Mouse (Mus musculus): ENCODE measurements at regions not wholly inside any gene's neighbourhood (a gene's known extent, or its start where the extent isn't known, plus 50 kb on each side); places are given as distances from the start of the nearest gene placed in this dataset.

- H3K4me3 ChIP-seq (replicated peaks in 1 of 3; ENCODE audit: low read depth in 2 of 3, low read length in 2 of 3, poor library complexity in 1 of 3) = no peak overlapping the region
- H3K27ac ChIP-seq (ENCODE audit: insufficient read depth, low read depth) = no peak overlapping the region
- no peaks in the 10 kb centered on the region for H3K79me2 ChIP-seq (replicated peaks; ENCODE audit: control insufficient read depth, extremely low read depth, insufficient read depth, poor library complexity, severe bottlenecking)
- peaks cover 3 to 12% of the 10 kb centered on the region in 2 experiments; a peak in 3 of 4 replicates for H3K4me1 ChIP-seq (ENCODE audit: control insufficient read depth in 1 of 2, insufficient read depth in 2 of 2)
- H3K4me2 ChIP-seq (ENCODE audit: insufficient read depth, low read depth, poor library complexity, severe bottlenecking) = no peak overlapping the region
- DNase-seq (ENCODE audit: extremely low read depth) = no peak
- TF ChIP-seq ZKSCAN1 (IDR thresholded peaks at IDR 0.05; ENCODE audit: borderline replicate concordance, low read depth, low read length) (no peak), EP300 (IDR thresholded peaks at IDR 0.05; ENCODE audit: low read length) (no peak), GABPA (IDR thresholded peaks at IDR 0.05; ENCODE audit: insufficient replicate concordance, low read depth, low read length) (no peak), PAX5 (IDR thresholded peaks at IDR 0.05; ENCODE audit: low read length) (no peak)
- peaks cover 1% of the 10 kb centered on the region for H3K27me3 ChIP-seq (replicated peaks)
- dilution Hi-C loops (cut with MboI; ENCODE audit: extremely low pct_ligation_motif_present, extremely low pct_unique_long_range_greater_than_20kb, low sequenced_read_pairs) (no loop called here), in situ Hi-C loops (cut with MboI; ENCODE audit: low pct_ligation_motif_present, low pct_unique_long_range_greater_than_20kb, low sequenced_read_pairs) (no loop called here)
- no peaks in the 10 kb centered on the region for H3K9me3 ChIP-seq (replicated peaks; ENCODE audit: low read length)
- no peak overlapping the region for H3K9ac ChIP-seq (ENCODE audit: insufficient read depth, low read depth)
- no peaks in the 10 kb centered on the region for H3K36me3 ChIP-seq (replicated peaks in 1 of 2; ENCODE audit: control insufficient read depth in 1 of 2, insufficient read depth in 1 of 2, low read length in 1 of 2)
Observed at GRCm38 (mm10) chr5:33511529-33512252, 77.9 kb upstream of the Nkx1-1 start.

- H3K4me2 ChIP-seq (ENCODE audit: insufficient read depth, low read depth, poor library complexity, severe bottlenecking) = no peak overlapping the region
- H3K27ac ChIP-seq (ENCODE audit: insufficient read depth, low read depth) = no peak overlapping the region
- no peak overlapping the region for H3K4me3 ChIP-seq (replicated peaks in 1 of 3; ENCODE audit: low read depth in 2 of 3, low read length in 2 of 3, poor library complexity in 1 of 3)
- DNase-seq (ENCODE audit: extremely low read depth) = no peak
- H3K9me3 ChIP-seq (replicated peaks; ENCODE audit: low read length) = no peaks in the 10 kb centered on the region
- in situ Hi-C loops (cut with MboI; ENCODE audit: low pct_ligation_motif_present, low pct_unique_long_range_greater_than_20kb, low sequenced_read_pairs) = no loop called here
- 0 out of 4 replicates have a peak, but pooled peaks cover 2 to 4% of the 10 kb centered on the region in 2 experiments for H3K4me1 ChIP-seq (ENCODE audit: control insufficient read depth in 1 of 2, insufficient read depth in 2 of 2)
- no peaks in the 10 kb centered on the region for H3K36me3 ChIP-seq (replicated peaks in 1 of 2; ENCODE audit: control insufficient read depth in 1 of 2, insufficient read depth in 1 of 2, low read length in 1 of 2)
- no peaks in the 10 kb centered on the region for H3K79me2 ChIP-seq (replicated peaks; ENCODE audit: control insufficient read depth, extremely low read depth, insufficient read depth, poor library complexity, severe bottlenecking)
- TF ChIP-seq SIN3A (IDR thresholded peaks at IDR 0.05; ENCODE audit: low read length) (no peak), CTCF (conservative IDR thresholded peaks at IDR 0.05 in 1 of 2, IDR thresholded peaks at IDR 0.05 in 1 of 2; ENCODE audit: low read depth in 2 of 2, low read length in 2 of 2) (no peak), USF1 (IDR thresholded peaks at IDR 0.05; ENCODE audit: low read depth, low read length) (no peak), RAD21 (IDR thresholded peaks at IDR 0.05; ENCODE audit: low read depth, low read length) (no peak), ZNF384 (IDR thresholded peaks at IDR 0.05; ENCODE audit: low read depth, low read length) (no peak), NELFE (IDR thresholded peaks at IDR 0.05; ENCODE audit: low read depth, low read length) (no peak)
- dilution Hi-C loops (cut with MboI; ENCODE audit: extremely low pct_ligation_motif_present, extremely low pct_unique_long_range_greater_than_20kb, low sequenced_read_pairs) = no loop called here
- peaks cover 1% of the 10 kb centered on the region for H3K27me3 ChIP-seq (replicated peaks)
- H3K9ac ChIP-seq (ENCODE audit: insufficient read depth, low read depth) = no peak overlapping the region
Observed at GRCm38 (mm10) chr5:33505786-33506185, 72.0 kb upstream of the Nkx1-1 start.

GRCm38 (mm10) chr5:33501735-33502495 lies 68.1 kb upstream of the Nkx1-1 start:
- peaks cover 8% of the 10 kb centered on the region for H3K27me3 ChIP-seq (replicated peaks)
- dilution Hi-C loops (cut with MboI; ENCODE audit: extremely low pct_ligation_motif_present, extremely low pct_unique_long_range_greater_than_20kb, low sequenced_read_pairs) = no loop called here

More at GRCm38 (mm10) chr5:33501735-33502495, 68.1 kb upstream of the Nkx1-1 start:
- no peak overlapping the region for H3K27ac ChIP-seq (ENCODE audit: insufficient read depth, low read depth)
- no peaks in the 10 kb centered on the region for H3K9me3 ChIP-seq (replicated peaks; ENCODE audit: low read length)
- no peak overlapping the region for H3K4me2 ChIP-seq (ENCODE audit: insufficient read depth, low read depth, poor library complexity, severe bottlenecking)
- H3K4me1 ChIP-seq (ENCODE audit: control insufficient read depth in 1 of 2, insufficient read depth in 2 of 2) = peaks cover 2 to 4% of the 10 kb centered on the region in 2 experiments; a peak in 1 of 4 replicates
- TF ChIP-seq POLR2A (IDR thresholded peaks at IDR 0.05; ENCODE audit: low read depth, low read length) = no peak
- TF ChIP-seq USF1 (IDR thresholded peaks at IDR 0.05; ENCODE audit: low read depth, low read length) = no peak
- no peak for TF ChIP-seq NELFE (IDR thresholded peaks at IDR 0.05; ENCODE audit: low read depth, low read length)
- TF ChIP-seq RCOR1 (conservative IDR thresholded peaks at IDR 0.05; ENCODE audit: low read depth, low read length) = no peak
- no peak for TF ChIP-seq UBTF (IDR thresholded peaks at IDR 0.05; ENCODE audit: low read depth, low read length)
- no peak for TF ChIP-seq TBP (conservative IDR thresholded peaks at IDR 0.05; ENCODE audit: low read depth, low read length)
- TF ChIP-seq EP300 (IDR thresholded peaks at IDR 0.05; ENCODE audit: low read length) = no peak
- no peak for TF ChIP-seq POLR2AphosphoS2 (IDR thresholded peaks at IDR 0.05; ENCODE audit: low read depth, low read length)
- no peak for DNase-seq (ENCODE audit: extremely low read depth)
- in situ Hi-C loops (cut with MboI; ENCODE audit: low pct_ligation_motif_present, low pct_unique_long_range_greater_than_20kb, low sequenced_read_pairs) = no loop called here
- no peaks in the 10 kb centered on the region for H3K79me2 ChIP-seq (replicated peaks; ENCODE audit: control insufficient read depth, extremely low read depth, insufficient read depth, poor library complexity, severe bottlenecking)
- H3K9ac ChIP-seq (ENCODE audit: insufficient read depth, low read depth) = no peak overlapping the region
- H3K4me3 ChIP-seq (replicated peaks in 1 of 3; ENCODE audit: low read depth in 2 of 3, low read length in 2 of 3, poor library complexity in 1 of 3) = no peak overlapping the region
- H3K36me3 ChIP-seq (replicated peaks in 1 of 2; ENCODE audit: control insufficient read depth in 1 of 2, insufficient read depth in 1 of 2, low read length in 1 of 2) = no peaks in the 10 kb centered on the region

All from CH12.LX (cell line).